Mouse (Mus musculus) Patski (cell line): ENCODE results near the gene Smim4. TPM values are rescaled to one million over a fixed set of nuclear protein-coding genes. Genes with fewer than 3 reads are reported as not detected.
A peak's percentile ranks its signal among the peaks of the same experiment; 100 is the strongest.

Source experiments
- ATAC-seq: fragments of 100-300 bp; one replicate; pipeline ENCODE4 v1.8.0; 2021
- CTCF ChIA-PET: fragments of 350-600 bp; sonication (Branson Sonifier 250); formaldehyde crosslinking; loops from one replicate; lab custom pipeline; 2022; ENCODE audit warnings: inconsistent platforms; lab: Charles Lee
- POLR2A ChIA-PET: fragments of 350-600 bp; sonication (Branson Sonifier 250); formaldehyde crosslinking; loops from one replicate; lab custom pipeline; 2022; ENCODE audit warnings: antibody characterized with exemption, inconsistent platforms; lab: Charles Lee
- DNase-seq: peaks from one replicate; pipeline ENCODE4 v3.0.0-alpha.2; 2011; ENCODE audit warnings: low read depth, low spot score
- H3K27me3 ChIP-seq: fragments of 371-371 bp; one replicate; pipeline ENCODE4 v1.5.1; 2021
- CTCF ChIP-seq: fragments of 100-300 bp; IDR thresholded peaks from one replicate; pipeline ENCODE4 v1.5.1; 2021
- in situ Hi-C: fragments of 300-500 bp; cut with MboI; formaldehyde crosslinking; loops from 3 replicates; pipeline ENCODE4 v1.11.1; 2018; ENCODE audit warnings: low pct_unique_long_range_greater_than_20kb, mixed read lengths
- polyA plus RNA-seq: library from polyadenylated mRNA; unstranded; gene quantifications from one replicate; pipeline ENCODE4 v1.2.3, GENCODE M21; 2021

Smim4 gene
- polyA plus RNA-seq, 1 experiment from 2014 or later = 75.7 TPM

DNA sequence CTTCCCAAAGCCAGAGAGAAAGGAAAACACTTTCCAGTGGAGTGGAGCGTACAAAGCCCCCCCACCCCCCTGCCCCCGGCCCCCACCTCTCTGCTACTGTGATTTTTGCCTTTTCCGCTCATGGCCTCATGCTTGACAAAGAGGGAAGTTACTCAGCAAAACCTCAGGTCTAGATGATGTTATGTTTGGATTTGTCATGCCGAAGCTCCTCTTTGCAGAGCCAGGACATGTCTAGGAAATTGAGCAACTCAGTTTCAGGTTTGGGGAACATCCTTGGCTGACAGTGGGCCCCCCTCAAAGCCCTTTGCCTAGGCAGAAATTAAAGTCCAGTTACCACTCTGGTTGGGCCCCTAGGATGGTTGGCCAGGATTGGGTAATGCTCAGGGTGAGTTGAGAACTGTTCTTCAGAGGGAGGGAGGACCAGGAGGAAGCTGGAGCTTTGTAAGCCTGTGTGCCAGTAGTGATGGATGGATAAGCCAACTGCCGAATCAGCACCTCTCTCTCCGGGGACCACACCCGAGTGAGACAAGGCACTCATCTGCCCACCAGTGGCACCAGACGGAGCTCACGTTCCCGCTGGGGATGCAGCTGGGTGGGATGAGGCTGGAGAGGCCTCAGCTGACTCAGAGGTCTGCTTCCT, 37.4 kb upstream of the Smim4 start:
- no peak for TF ChIP-seq CTCF
- H3K27me3 ChIP-seq = no peaks in the 10 kb centered on the region
- ATAC-seq = peak; percentile 58
- ChIA-PET CTCF (interaction anchor here (0.9 to 2.2 kb wide), 5 partner anchors 9 to 39 kb away, joined by 3 to 7 read pairs (median 4); no protein-coding TSS in a partner anchor), POLR2A (interaction anchor here (0.7 to 2.2 kb wide), 4 partner anchors 16 to 40 kb away, joined by 3 to 8 read pairs (median 6); partner anchors contain the start of gene Smim4)
- peak; percentile 53 for DNase-seq
- in situ Hi-C loops = no loop called here

DNA sequence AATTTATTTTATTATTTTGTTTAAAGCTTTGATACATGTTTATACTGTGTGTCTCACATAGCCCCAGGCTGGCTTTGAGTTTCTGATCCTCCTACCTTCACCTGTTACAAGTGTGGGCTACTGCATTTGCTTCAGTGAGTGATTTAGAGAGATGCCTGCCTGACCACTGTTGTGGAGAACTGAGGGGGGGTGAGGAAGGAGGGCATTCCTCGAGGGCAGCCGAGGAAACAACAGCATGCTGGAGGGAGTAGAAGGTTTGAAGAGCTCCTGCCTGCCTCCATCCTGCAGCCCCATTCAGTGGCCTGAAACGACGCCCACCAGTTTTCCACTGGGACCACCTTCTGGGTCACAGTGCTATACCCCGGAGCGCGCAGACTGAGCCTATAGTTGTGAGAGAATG, 36.7 kb upstream of the Smim4 start:
- peak; percentile 55 for ATAC-seq
- in situ Hi-C loops = no loop called here
- CTCF ChIA-PET = interaction anchor here (1.4 to 2.2 kb wide), 3 partner anchors 9 to 40 kb away, joined by 3 to 7 read pairs (median 6); no protein-coding TSS in a partner anchor
- H3K27me3 ChIP-seq = no peaks in the 10 kb centered on the region
- POLR2A ChIA-PET = interaction anchor here (0.7 to 1.3 kb wide), 3 partner anchors 37 to 41 kb away, joined by 3 to 6 read pairs (median 5); partner anchors contain the start of gene Smim4
- DNase-seq = no peak
- no peak for TF ChIP-seq CTCF

DNA sequence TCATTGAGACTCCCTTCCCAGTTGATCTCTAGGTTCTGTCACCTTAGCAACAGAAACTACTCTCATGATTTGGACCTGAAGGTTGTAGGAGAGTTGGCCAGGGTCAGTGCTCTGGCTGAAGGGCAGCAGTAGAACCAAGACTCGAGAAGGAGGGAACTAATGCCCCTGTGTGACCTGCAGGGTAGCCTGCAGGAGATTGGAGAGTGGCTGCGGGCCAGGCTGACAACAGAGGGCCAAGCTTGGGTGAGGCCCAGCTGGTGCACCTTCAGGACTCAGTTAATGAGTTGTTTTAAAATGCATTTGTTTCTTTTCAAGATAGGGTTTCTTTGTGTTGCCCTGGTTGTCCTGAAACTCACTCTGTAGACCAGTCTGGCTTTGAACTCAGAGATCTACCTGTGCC, 36.3 kb upstream of the Smim4 start:
- H3K27me3 ChIP-seq = no peaks in the 10 kb centered on the region
- no peak for TF ChIP-seq CTCF
- ChIA-PET POLR2A (interaction anchor here (1.1 kb wide), 1 partner anchor 37 kb away, joined by 5 read pairs; the partner anchor contains the start of gene Smim4), CTCF (interaction anchor here (1.4 to 2.2 kb wide), 3 partner anchors 10 to 40 kb away, joined by 3 to 7 read pairs (median 6); no protein-coding TSS in a partner anchor)
- in situ Hi-C loops = no loop called here
- no peak for ATAC-seq
- no peak for DNase-seq

DNA sequence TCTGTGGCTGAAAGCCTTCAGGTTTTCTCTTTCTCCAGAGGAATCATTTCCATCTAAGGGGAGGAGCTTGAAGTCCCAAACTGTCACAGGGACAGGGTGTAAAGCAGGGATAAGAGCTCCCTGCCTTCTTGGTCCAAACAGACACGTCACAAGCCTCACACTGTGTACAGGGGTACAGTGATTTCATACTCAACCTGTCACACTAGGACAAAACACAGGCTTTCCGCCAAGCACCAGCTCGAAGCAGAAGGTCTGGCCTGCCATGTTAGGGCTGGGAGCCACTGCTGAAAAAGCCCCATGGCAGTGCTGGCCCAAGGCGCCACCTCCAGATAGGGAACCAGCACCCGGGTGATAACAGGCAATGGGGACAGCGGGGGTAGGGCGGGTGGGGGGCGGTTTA, 35.3 kb upstream of the Smim4 start:
- ATAC-seq (no peak), DNase-seq (no peak)
- no peak for TF ChIP-seq CTCF
- ChIA-PET POLR2A (interaction anchor here (0.9 kb wide), 1 partner anchor 37 kb away, joined by 3 read pairs; no protein-coding TSS in a partner anchor), CTCF (interaction anchor here (1.2 kb wide), 1 partner anchor 12 kb away, joined by 4 read pairs; no protein-coding TSS in a partner anchor)
- in situ Hi-C loops = no loop called here
- H3K27me3 ChIP-seq = no peaks in the 10 kb centered on the region

DNA sequence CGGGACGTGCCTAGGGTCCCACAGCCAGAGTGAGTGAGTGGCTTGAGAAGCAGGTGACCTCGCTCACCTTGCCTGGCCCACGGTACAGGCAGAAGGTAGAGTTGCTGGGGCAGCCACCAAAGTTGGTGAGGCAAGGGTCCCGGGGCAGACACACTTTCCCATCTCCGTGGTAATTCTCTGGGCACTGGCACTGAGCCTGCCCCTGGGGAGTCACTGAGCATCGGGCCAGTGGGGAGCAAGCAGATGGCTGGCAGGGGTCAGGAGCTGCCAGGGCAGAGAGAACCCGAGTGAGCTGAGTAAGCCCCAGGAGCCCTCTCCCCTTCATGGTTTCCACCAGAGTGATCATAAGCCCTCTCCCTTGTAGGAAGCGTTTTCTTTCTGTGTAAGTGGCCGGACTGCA, 32.9 kb upstream of the Smim4 start:
- in situ Hi-C loops = no loop called here
- DNase-seq (no peak), ATAC-seq (no peak)
- no peak for TF ChIP-seq CTCF
- H3K27me3 ChIP-seq = no peaks in the 10 kb centered on the region
- CTCF ChIA-PET = no interaction called here
- POLR2A ChIA-PET = no interaction called here

DNA sequence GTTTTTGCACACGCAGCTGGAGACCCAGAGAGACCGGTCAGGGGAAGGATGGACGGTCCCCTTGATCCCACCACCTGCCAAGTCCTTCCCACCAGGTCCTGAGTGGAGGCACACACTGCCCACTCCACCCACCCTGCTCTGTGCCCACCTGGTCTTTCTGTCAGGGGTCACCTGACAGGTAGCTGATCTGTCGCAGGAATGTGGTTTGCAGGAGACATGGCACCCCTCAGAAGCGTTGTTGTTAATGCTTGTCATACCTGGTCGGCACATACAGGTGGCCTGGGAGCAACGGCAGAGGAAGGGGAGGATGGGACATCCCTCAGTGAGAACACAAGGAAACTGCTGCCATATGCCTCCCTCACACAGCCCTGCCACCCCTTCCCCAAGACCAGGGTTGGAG, 32.4 kb upstream of the Smim4 start:
- CTCF ChIA-PET = no interaction called here
- no peak for TF ChIP-seq CTCF
- POLR2A ChIA-PET = no interaction called here
- no peak for ATAC-seq
- DNase-seq = no peak
- in situ Hi-C loops = no loop called here
- H3K27me3 ChIP-seq = no peaks in the 10 kb centered on the region

DNA sequence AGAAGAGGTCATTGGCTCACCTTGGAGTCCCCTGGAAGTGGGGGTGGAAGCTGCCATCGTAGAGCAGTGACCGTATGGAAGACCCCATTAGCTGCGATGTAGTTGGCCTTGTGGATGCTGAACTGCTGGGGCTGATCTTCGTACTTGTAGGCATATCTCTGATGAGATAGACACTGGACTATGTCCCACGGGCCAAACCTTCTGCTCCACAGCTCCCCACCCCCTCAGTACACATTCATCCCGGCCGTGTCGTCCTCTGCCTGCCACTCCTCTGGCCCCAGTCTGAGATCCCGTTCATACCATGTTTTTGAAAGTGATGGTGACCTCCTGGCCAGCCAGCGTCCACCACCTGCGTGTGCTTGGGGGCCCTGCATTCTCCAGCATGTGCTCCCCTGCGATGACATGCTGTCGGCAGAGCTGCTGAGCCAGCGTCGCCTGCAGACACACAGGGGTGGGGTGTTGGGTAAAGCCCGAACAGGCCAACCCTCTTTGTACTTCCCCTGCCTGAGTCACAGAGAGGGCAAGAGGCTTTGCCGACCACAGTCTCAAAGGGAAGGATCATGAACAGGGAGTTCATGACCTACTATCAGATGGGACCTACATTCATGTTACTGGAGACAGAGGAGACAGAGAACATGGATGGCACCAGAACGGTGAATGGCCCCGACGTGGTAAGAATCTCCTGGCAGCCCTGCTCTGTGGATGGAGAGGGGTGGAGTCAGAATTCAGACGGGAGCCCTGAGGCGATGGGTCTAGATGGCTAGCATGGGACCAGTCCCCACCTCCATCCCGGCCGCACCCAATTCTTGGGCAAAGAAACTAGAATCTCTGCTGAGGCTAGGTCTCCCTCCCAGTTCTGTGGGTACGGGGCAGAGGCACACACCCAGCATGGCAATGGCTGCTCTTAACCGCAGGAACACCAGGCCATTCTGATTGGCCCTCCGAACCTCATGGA, 31.7 kb upstream of the Smim4 start:
- no peaks in the 10 kb centered on the region for H3K27me3 ChIP-seq
- in situ Hi-C loops = no loop called here
- ATAC-seq (no peak), DNase-seq (no peak)
- CTCF ChIA-PET = interaction anchor here (1.6 kb wide), 1 partner anchor 11 kb away, joined by 6 read pairs; no protein-coding TSS in a partner anchor
- no peak for TF ChIP-seq CTCF
- POLR2A ChIA-PET = no interaction called here

DNA sequence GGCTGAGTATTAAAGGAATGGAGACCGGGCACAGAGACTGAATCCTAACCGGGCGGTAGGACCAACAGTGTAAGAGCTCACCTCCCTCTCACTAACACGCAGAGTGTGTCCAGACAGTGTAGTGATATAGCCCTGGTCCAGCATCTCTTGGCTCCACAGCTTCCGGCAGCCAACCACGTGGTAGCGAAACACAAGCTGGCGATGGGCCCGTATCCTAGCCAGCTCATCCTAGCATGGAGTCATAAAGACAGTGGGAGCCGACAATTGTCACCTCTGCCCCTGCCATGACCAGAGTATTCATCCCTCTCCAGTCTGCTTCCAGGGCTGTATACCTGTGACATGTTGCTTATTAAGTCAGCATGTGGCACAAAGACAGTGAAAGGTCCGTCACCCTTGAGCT, 16.9 kb upstream of the Smim4 start:
- no peaks in the 10 kb centered on the region for H3K27me3 ChIP-seq
- ChIA-PET POLR2A (no interaction called here), CTCF (interaction anchor here (0.7 to 1.0 kb wide), 2 partner anchors 14 to 17 kb away, joined by 3 read pairs; partner anchors contain the start of gene Smim4)
- TF ChIP-seq CTCF = no peak
- DNase-seq = no peak
- ATAC-seq = no peak
- in situ Hi-C loops = no loop called here

DNA sequence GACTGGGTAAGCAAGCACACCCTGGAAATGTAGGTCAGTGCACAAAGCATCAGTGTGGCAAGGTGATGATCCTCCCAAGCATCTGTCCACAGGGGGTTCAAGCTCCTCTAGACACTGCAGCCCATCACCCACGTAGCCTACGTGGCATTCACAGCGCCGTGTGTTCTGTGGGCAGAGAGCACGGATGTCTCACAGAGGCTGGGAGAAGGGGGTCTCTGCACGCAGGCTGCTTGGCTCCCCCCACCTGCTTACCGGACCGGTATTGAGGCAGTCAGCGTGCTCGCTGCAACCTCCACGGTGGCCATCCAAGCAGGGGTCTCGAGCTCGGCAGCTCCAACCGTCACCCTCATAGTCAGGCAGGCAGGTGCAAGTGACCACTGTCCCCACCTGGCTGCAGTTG, 12.3 kb upstream of the Smim4 start:
- in situ Hi-C loops = no loop called here
- no peak for TF ChIP-seq CTCF
- POLR2A ChIA-PET = no interaction called here
- DNase-seq (no peak), ATAC-seq (no peak)
- CTCF ChIA-PET = no interaction called here
- no peaks in the 10 kb centered on the region for H3K27me3 ChIP-seq

DNA sequence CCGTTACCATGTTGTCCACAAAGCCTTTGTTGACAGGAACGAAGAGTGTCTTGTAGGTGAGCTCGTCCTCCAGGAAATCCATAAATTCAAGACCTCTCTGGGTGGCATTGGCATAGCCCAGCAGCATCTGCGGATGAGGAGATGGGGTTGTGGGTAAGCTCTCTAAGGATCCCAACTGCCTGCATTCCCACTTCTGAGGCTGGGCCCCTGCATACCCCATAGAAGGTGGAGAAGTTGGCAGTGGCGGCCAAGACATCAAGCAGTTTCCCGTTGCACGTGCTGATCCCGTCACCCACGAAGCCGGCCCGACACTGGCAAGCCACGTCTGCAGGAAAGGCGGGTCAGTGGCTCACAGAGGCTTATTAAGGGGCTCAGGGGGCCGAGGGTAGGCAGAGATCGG, 11.4 kb upstream of the Smim4 start:
- ChIA-PET POLR2A (no interaction called here), CTCF (no interaction called here)
- TF ChIP-seq CTCF = no peak
- H3K27me3 ChIP-seq = no peaks in the 10 kb centered on the region
- ATAC-seq (no peak), DNase-seq (no peak)
- in situ Hi-C loops = no loop called here
